Mouse (Mus musculus): Measurements from ENCODE around the gene Gpr89. TPM values are rescaled to one million over a fixed set of nuclear protein-coding genes. Genes with fewer than 3 reads are reported as not detected.

Gene Gpr89
- polyA plus RNA-seq, 1 experiment from 2014 or later: 41.5 TPM

Other genes starting within 250 kb of the Gpr89 start
- gene Ankrd35, start 235.2 kb downstream of the Gpr89 start, polyA plus RNA-seq (2015; fragmentation: Nextera tagmentation; extraction: Ambion mirVana): 0.87 and 1.2 TPM in 2 replicates
- 77.7 and 83.3 TPM in 2 replicates for gene Pias3, start 209.0 kb downstream of the Gpr89 start, polyA plus RNA-seq (2015; fragmentation: Nextera tagmentation; extraction: Ambion mirVana)
- 13.8 TPM in 2 replicates for gene Nudt17, start 196.8 kb downstream of the Gpr89 start, polyA plus RNA-seq (2015; fragmentation: Nextera tagmentation; extraction: Ambion mirVana)
- 33.5 and 36.4 TPM in 2 replicates for gene Polr3c, start 177.7 kb downstream of the Gpr89 start, polyA plus RNA-seq (2015; fragmentation: Nextera tagmentation; extraction: Ambion mirVana)
- gene Rnf115, start 177.7 kb downstream of the Gpr89 start, polyA plus RNA-seq (2015; fragmentation: Nextera tagmentation; extraction: Ambion mirVana): 53.0 and 53.1 TPM in 2 replicates
- not detected in 2 replicates for gene Pdzk1, start 76.1 kb downstream of the Gpr89 start, polyA plus RNA-seq (2015; fragmentation: Nextera tagmentation; extraction: Ambion mirVana)
- 0.15 and 0.27 TPM in 2 replicates for gene Cd160, start 76.0 kb downstream of the Gpr89 start, polyA plus RNA-seq (2015; fragmentation: Nextera tagmentation; extraction: Ambion mirVana)
- gene Gja5, start 653 bp downstream of the Gpr89 start, polyA plus RNA-seq (2015; fragmentation: Nextera tagmentation; extraction: Ambion mirVana): 27.7 and 28.0 TPM in 2 replicates
- 0.03 TPM in 1 of 2 replicates, not detected in the other for gene Gja8, start 20.7 kb upstream of the Gpr89 start, polyA plus RNA-seq (2015; fragmentation: Nextera tagmentation; extraction: Ambion mirVana)

All from limb, embryonic 13.5 days (tissue).